22 mouse cellular contexts compared by ENCODE assay signal in genomic region chrX:42215742-42216141, GRCm38 (mm10).
"Had no signal": no experiment of that assay in that cellular context is flagged by ENCODE, and none has a peak within 500 bp of the region (broad histone marks: within the 10 kb centered on the region; RNA-seq: fewer than 3 reads in every experiment).

No protein-coding gene starts in this region.

- ATAC-seq: inflammation-experienced regulatory T-cells, adult 6 months; intestine, embryonic 16.5 days; midbrain, embryonic 13.5 days; midbrain, embryonic 16.5 days had no signal

- H3K36me3 ChIP-seq: limb, embryonic 15.5 days; midbrain, embryonic 13.5 days had no signal

- DNase-seq: kidney, adult 18-20 months; kidney, adult 9 months; kidney, postnatal 14 days; kidney, postnatal 4 days; left cerebral cortex, postnatal 4 days; lung, adult 2 months; lung, postnatal 14 days; lung, postnatal 4 days; right cerebral cortex, postnatal 25 days; thymus, adult 2 months; thymus, postnatal 14 days; thymus, postnatal 4 days had no signal

- H3K4me1 ChIP-seq: limb, embryonic 12.5 days; limb, embryonic 15.5 days; midbrain, embryonic 10.5 days; midbrain, embryonic 13.5 days; neural tube, embryonic 13.5 days had no signal

- H3K4me3 ChIP-seq: limb, embryonic 12.5 days; limb, embryonic 15.5 days; midbrain, embryonic 10.5 days; midbrain, embryonic 13.5 days; myocyte; neural tube, embryonic 13.5 days had no signal

- H3K27me3 ChIP-seq: limb, embryonic 12.5 days; limb, embryonic 15.5 days; midbrain, embryonic 13.5 days; neural tube, embryonic 13.5 days had no signal

- H3K9me3 ChIP-seq: limb, embryonic 12.5 days; limb, embryonic 15.5 days; midbrain, embryonic 10.5 days; midbrain, embryonic 13.5 days; neural tube, embryonic 13.5 days had no signal

- H3K4me2 ChIP-seq: limb, embryonic 12.5 days; limb, embryonic 15.5 days; midbrain, embryonic 13.5 days; neural tube, embryonic 13.5 days had no signal

- H3K9ac ChIP-seq: limb, embryonic 12.5 days; limb, embryonic 15.5 days; midbrain, embryonic 13.5 days; neural tube, embryonic 13.5 days had no signal

- H3K27ac ChIP-seq: limb, embryonic 12.5 days; limb, embryonic 15.5 days; midbrain, embryonic 10.5 days; midbrain, embryonic 13.5 days; neural tube, embryonic 13.5 days; stomach, postnatal 0 days had no signal
